Mouse (Mus musculus) liver, embryonic 14.5 days (tissue): Measurements from ENCODE around the gene Galp.

Experiments used
- CTCF ChIP-seq: IDR thresholded peaks from 2 replicates; pipeline ENCODE4 v1.5.1; 2016; ENCODE audit warnings: antibody characterized with exemption, low read depth, control low read depth
- EP300 ChIP-seq: IDR thresholded peaks from 2 replicates; pipeline ENCODE4 v1.6.1; 2016; ENCODE audit warnings: antibody characterized with exemption, low read depth

DNA sequence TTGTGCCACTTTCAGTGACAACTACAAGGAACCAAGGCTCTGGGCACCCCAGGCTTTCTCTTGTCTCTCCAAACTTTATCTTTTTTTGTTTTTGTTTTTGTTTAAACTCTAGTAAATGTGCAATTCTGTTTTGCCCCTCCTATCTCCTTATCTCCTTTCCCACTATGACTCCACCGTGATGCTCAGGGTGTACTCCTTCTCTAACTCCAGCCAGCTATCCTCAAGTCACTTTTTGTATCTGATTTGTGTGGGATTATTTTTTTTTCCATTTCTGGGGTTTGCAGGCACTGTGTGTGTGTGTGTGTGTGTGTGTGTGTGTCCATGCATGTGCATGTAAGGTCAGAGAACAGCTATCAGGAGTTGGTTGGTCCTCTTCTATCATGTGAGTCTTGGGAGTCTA, 39.4 kb upstream of the Galp start:
- TF ChIP-seq CTCF (no peak), EP300 (no peak)
